Mouse (Mus musculus): Measurements from ENCODE around the gene C8b.

Gene C8b

DNA sequence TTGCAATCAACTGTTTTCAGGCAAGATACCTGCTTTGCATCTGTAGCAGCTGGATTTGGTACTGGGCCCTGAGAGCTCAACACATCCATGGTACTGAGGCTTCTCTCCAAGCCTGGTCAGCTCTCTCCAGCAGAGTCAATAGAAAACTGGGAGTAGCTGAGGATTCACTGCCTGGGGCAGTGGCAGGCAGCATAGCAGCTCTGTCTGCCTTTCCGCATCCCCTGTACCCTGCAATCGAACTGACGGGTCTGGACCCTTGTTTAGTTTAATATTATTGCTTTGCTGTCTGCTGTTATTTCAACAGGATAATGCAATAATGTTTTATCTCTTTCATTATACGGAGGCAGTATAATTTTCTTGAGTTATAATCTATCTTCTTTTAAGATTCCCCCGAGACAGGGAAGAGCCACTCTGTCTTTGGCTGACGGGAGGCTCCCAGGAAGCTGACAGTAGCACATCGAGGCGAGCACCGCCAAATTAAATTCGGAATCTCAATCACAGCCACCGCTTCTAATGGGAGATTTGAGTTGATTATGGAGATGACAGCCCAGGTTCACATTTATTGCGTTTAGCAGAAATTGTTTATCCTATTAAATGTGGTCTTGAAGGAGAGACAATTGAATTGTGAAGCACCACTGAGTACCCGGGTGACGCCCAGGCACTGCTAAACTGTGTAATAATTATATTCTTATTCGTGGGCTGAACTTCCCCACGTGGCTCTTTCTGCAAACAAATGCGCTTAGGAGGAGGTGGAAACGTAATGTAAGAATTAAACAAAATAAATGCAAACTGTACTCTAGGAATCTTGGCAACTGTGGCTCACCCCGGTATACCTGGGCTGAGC lies 39.5 kb downstream of the C8b start:
- DNase-seq (ENCODE audit: extremely low read depth, low read depth, low spot score), result no peak

DNA sequence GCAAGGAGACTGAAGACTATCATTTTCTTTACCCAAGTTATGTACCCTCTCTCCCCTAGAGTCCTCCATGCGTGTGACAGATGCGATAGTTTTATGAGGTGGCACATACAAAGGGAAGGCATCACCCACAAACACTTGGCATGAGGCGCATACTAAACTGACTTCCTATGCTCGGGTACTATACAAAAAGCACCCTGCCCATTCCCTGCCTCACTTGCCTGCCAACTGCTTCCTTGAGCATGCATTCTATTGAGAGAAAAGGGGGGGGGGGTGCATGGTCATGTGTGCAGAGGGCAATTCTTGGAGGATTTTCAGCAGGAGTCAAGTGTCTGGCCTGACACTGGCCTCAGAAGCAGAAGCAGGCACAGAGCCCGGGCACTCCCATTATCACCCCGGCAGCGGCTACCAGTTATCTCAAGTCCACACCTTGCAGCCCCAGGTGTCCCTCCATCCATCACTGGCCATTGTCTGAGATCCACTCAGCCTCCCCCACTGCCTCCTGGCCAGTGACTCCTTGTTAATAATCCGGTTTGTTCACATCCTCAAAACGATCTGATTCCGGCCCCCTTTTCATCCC lies 44.7 kb downstream of the C8b start:
- no peak for DNase-seq (ENCODE audit: extremely low read depth, low read depth, low spot score)

DNA sequence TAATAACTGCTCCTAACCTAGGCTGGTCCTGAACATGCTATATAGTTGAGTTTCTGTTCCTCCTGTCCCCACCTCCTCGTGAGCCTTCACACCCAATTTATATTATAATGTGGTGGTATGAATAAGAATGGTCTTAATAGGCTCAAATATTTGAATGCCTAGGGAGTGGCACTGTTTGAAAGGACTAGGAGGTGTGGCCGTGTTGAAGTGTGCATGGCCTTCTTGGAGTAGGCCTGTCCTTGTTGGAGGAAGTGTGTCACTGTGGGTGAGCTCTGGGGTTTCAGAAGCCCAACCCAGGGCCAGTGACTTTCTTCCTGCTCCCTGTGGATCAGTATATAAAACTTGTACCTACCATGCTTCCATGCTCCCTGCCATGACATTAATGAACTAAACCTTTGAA lies 47.5 kb downstream of the C8b start:
- no peak for DNase-seq (ENCODE audit: extremely low read depth, low read depth, low spot score)

DNA sequence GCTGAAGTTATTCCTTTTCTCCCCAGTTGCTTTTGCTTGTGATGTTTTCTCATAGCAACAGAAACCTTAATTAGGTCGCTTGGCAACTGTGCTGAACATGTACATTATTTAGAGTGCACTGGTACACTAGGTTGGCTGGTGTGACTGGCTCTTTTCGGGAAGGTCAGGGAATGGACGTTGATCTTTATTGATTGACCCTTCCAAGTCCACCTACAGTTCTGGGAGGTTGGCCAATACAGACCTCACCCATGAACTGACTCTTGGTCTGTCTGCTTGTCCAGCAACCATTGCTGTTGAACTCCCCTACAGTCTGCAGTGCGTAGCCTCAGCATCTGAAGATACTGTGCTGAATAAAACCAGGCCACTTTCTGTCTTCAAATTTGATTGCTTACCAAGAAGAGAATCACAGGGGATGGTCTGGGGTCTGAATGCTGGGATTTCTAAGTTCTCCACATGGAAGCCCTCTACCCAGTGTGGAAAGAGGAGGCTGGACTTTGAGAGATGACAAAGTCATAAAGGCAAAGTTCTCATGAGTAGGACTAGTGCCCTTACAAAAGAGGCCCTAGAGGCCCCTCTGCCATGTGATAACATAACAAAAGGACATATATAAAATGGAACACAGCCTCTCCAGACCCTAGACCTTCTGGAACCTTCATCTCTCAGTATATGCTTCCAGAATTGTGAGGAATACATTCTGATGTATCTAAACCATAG lies 50.6 kb downstream of the C8b start:
- DNase-seq (ENCODE audit: extremely low read depth, low read depth, low spot score), result no peak

DNA sequence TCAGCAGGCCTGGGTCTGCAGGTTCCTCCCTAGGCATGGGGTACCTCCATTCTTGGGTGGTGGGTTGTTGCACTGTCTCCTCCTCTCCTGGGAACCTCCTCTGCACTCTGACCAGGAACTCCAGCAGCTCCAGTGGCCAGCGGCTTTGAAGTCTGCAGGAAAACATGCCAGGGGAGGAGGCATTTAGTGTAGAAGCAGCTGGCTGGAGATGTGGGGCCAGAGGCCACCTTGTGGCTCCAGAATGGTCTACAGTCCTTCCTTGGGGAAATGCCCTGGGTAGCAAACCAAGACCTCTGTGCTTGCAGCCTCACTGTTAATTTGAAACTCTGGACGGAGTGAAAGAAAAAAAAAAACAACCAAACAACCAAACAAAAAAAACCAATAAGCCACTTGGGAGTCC lies 51.4 kb downstream of the C8b start:
- no peak for DNase-seq (ENCODE audit: extremely low read depth, low read depth, low spot score)

- DNase-seq (ENCODE audit: extremely low read depth, low read depth, low spot score), result no peak
Observed at GRCm38 (mm10) chr4:104818986-104819385, 52.9 kb downstream of the C8b start.

GRCm38 (mm10) chr4:104819891-104820290 lies 53.8 kb downstream of the C8b start:
- no peak for DNase-seq (ENCODE audit: extremely low read depth, low read depth, low spot score)

GRCm38 (mm10) chr4:104823597-104824101 lies 57.5 kb downstream of the C8b start:
- no peak for DNase-seq (ENCODE audit: extremely low read depth, low read depth, low spot score)

- DNase-seq (ENCODE audit: extremely low read depth, low read depth, low spot score), result no peak
Observed at GRCm38 (mm10) chr4:104824381-104825077, 58.4 kb downstream of the C8b start.

DNA sequence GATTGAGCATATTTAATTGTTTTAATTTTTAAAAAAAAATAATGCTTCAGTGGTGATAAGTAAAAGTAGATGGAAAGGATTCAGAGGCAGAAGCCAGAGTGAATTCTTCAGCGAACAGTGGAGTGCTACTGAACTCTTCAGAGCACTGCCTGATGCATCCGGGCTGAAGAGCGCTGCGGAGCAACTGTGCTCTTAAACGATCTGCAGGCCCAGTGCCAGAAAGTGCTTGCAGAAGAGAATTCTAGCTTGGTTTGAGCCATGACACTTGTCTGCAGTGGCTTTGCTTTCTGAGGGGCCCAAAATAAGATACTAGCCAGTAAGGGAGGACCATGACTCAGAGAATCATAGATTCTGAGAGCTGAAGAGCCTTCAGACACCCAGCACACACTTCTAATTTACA lies 62.8 kb downstream of the C8b start:
- DNase-seq (ENCODE audit: extremely low read depth, low read depth, low spot score), result no peak

- no peak for DNase-seq (ENCODE audit: extremely low read depth, low read depth, low spot score)
Observed at GRCm38 (mm10) chr4:104835096-104835495, 69.0 kb downstream of the C8b start.

GRCm38 (mm10) chr4:104838342-104838741 lies 72.2 kb downstream of the C8b start:
- DNase-seq (ENCODE audit: extremely low read depth, low read depth, low spot score), result no peak

GRCm38 (mm10) chr4:104842204-104842603 lies 76.1 kb downstream of the C8b start:
- DNase-seq (ENCODE audit: extremely low read depth, low read depth, low spot score), result no peak

- DNase-seq (ENCODE audit: extremely low read depth, low read depth, low spot score), result no peak
Observed at GRCm38 (mm10) chr4:104843546-104843945, 77.4 kb downstream of the C8b start.

All from fat pad, adult 2 months (tissue).